Mouse (Mus musculus): ENCODE measurements around the gene Hspa12b. TPM values are rescaled to one million over a fixed set of nuclear protein-coding genes. Genes with fewer than 3 reads are reported as not detected.
A peak's percentile ranks its signal among the peaks of the same experiment; 100 is the strongest.

Hspa12b gene
- polyA plus RNA-seq, 1 experiment from 2014 or later = 0.17 TPM

DNA sequence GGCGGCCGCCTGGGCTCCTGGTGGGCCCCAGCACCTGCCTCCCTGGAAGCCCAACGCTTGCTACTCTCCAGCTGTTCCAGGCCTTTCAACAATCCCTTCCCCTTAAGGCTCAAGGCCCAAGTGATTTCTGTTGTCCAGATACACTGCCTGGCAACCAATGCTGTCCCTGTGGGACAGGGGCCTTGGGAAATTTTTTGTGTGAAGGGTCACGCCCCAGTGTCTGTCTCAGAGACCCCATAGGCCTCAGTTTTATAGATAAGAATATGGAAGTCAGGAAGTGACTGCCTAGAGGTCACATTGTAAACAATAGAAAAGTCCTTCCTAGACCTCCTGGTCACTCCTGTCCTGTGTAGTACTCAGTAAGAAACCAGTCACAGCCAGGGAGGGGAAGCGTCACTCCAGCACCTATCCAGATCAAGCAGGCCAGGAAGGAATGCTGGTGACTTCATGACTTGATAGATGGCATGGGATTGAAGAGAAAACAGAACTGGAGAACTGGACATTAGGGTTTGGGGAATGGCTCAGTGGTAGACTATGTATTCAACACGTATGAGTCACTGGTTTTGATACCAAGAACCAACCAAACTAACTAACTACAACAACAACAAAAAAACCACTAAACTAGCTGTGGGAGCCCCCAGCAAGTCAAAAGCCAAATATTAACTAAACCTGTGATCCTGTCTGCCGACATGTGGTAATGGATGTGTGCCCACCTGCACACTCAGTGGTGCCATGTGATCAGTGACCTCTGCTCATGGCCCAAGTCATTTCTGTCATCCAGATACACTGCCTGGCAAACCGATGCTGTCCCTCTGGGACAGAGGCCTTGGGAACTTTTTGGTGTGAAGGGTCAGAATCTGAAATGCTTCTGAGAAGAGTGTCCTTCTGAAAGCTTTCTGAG, 21.5 kb downstream of the Hspa12b start:
- no peak overlapping the region for H3K27ac ChIP-seq
- H3K4me3 ChIP-seq (ENCODE audit: inconsistent target) = no peak overlapping the region
- peaks cover 75% of the 10 kb centered on the region for H3K36me3 ChIP-seq (ENCODE audit: inconsistent target)
- 90% methylated on average over 8 of the region's 8 CpGs for WGBS (ENCODE audit: missing documents)
- H3K79me2 ChIP-seq (ENCODE audit: inconsistent target) = no peaks in the 10 kb centered on the region

DNA sequence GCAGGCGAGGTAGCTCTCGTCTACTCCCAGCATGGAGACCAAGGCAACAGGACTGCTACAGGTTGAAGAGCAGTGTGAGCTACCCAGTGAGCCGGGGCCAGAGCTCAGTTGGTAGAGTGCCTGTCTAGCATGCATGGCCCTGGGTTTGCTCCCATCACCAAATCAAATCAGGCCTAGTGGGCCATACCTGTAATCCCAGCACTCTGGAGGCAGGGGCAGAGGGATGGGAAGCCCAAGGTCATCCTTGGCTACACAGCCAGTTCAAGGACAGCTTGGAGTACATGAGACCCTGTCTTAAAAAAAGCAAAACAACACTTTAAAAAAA, 22.1 kb downstream of the Hspa12b start:
- Histone ChIP-seq H3K27ac (no peak overlapping the region), H3K79me2 (ENCODE audit: inconsistent target) (no peaks in the 10 kb centered on the region), H3K4me3 (ENCODE audit: inconsistent target) (no peak overlapping the region), H3K36me3 (ENCODE audit: inconsistent target) (peaks cover 75% of the 10 kb centered on the region)
- 100% methylated on average over 3 of the region's 3 CpGs for WGBS (ENCODE audit: missing documents)

DNA sequence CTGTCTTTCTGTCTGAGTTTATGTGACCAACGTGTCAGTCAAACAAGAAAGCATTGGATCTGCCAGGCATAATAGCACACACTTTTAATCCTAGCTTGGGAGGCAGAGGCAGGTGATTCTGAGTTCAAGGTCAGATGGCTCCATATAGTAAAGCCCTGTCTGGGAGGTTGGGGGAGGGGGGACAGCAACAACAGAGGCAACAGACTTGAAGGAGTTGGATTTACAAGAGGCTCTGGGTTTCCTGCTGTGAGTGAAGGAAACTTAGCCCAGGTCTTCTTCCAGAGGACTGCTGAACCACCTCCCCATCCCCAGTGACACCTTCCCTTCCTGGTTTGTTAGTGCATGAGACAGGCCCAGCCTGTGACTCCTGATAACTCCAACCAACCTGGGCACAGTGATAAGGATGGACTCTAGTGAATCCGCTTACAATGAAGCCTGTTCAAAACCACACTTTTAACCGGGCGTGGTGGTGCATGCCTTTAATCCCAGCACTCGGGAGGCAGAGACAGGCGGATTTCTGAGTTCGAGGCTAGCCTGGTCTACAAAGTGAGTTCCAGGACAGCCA, 25.2 kb downstream of the Hspa12b start:
- H3K79me2 ChIP-seq (ENCODE audit: inconsistent target) = 0 out of 2 replicates have a peak, but pooled peaks cover under 1% of the 10 kb centered on the region
- H3K36me3 ChIP-seq (ENCODE audit: inconsistent target) = peaks cover 56% of the 10 kb centered on the region
- H3K27ac ChIP-seq = no peak overlapping the region
- WGBS (ENCODE audit: missing documents) = 100% methylated on average over 3 of the region's 7 CpGs
- no peak overlapping the region for H3K4me3 ChIP-seq (ENCODE audit: inconsistent target)

DNA sequence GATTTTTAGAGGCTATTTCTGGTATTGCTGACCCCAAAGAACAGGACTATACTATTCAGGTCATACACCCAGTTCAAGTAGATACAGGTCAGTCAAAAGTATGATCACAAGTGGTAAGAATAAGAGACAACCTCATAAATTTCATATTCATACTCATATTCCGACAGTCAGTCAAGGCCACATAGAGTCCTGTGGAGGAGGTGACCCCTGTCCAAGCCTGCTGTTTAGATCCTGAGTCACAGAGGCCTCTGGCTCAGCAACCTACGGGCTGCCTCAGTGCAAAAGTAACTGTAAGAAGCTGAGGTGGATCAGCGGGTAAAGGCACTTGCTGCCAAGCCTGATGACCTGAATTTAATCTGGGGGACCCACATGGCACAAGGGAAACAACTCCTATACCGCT, 27.0 kb downstream of the Hspa12b start:
- Histone ChIP-seq H3K79me2 (ENCODE audit: inconsistent target) (peaks cover 17% of the 10 kb centered on the region; the same call in 1 of the 2 replicates), H3K4me3 (ENCODE audit: inconsistent target) (no peak overlapping the region), H3K36me3 (ENCODE audit: inconsistent target) (peaks cover 39% of the 10 kb centered on the region), H3K27ac (no peak overlapping the region)
- 96% methylated on average over 4 of the region's 4 CpGs for WGBS (ENCODE audit: missing documents)

DNA sequence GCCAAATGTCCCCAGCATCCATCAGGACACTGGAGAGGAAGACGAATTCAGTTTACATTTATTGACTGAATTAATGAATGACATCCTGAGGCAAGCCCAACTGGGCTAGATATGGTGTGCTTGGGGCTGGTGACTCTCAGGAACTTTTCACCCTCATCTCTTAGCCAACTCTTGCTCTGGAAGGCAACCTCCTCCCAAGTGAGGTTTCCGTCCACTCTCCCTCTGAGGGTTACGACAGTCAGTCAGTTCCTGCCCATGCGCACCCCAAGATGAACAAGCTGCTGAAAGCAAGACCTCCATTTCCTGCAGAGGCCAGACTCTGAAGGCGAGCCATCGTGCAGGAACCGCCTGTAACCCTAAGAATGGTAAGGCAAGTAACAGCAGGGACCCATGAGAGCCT, 29.9 kb downstream of the Hspa12b start:
- WGBS (ENCODE audit: missing documents) = 57% methylated on average over 7 of the region's 7 CpGs
- Histone ChIP-seq H3K4me3 (ENCODE audit: inconsistent target) (no peak overlapping the region), H3K79me2 (ENCODE audit: inconsistent target) (peaks cover 17% of the 10 kb centered on the region; the same call in 1 of the 2 replicates), H3K27ac (no peak overlapping the region), H3K36me3 (ENCODE audit: inconsistent target) (peaks cover 12% of the 10 kb centered on the region; the same call in 1 of the 2 replicates)

DNA sequence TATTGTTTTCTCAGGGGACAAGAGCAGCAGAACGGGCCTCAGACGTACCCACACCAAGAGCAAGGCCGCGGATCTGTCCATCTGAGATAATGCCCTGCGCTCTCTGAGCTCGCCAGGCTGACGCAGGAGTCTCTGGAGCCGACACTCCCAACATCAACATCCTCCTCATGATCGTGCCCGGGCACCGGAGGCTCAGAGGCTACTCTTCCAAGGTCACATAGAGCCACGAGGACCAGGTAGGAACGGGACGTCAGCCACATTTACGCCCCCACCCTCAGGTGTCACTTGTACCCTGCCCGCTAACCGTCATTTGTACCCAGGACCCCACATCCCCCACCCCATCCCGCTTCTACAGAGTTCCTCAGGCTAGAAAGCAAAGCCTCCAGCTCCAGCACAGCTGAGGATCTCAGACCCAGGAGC, 32.4 kb downstream of the Hspa12b start:
- H3K4me3 ChIP-seq (ENCODE audit: inconsistent target) = peak overlapping the region; percentile 83
- peak overlapping the region; percentile 28; the same call in 1 of the 2 replicates for H3K27ac ChIP-seq
- H3K36me3 ChIP-seq (ENCODE audit: inconsistent target) = no peaks in the 10 kb centered on the region
- 6% methylated on average over 18 of the region's 18 CpGs for WGBS (ENCODE audit: missing documents)
- peaks cover 17% of the 10 kb centered on the region; the same call in 1 of the 2 replicates for H3K79me2 ChIP-seq (ENCODE audit: inconsistent target)

DNA sequence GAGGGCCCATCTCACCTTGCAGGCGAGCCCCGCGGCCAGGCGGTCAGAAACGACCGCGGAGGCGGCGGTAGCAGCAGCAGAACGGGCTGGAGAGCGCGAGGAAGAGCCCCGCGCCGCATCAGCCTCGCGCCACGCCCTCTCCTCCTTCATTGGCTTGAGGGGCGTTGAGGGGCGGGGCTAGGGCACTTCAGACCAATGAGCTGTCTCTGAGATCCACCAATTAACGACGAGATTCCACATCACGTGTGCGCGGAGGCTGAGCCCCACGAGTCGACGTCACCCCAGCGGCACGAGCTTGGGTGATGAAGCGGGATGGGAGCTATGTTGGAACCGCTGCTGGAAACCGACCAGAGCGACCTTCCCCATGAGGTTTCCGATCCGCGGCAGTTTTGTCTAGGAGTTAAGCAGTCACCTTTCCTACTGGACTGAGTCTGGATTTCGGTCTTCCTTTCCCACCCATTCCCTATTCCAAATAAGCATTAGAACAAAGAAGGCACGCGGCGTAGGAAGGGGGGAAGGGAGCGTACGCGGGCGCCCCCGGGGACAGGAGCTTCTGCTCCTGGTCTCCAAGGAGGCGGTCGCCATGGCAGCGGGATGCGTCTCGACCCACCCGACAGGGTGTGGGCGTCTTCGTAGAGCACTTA, 33.0 kb downstream of the Hspa12b start, which contains the start of gene 1700037H04Rik:
1700037H04Rik (minus strand) TSS at position 144 of the 644 bp plus-strand sequence.
- under 1% methylated on average over 54 of the region's 54 CpGs for WGBS (ENCODE audit: missing documents)
- Histone ChIP-seq H3K27ac (peak within 1 kb of the TSS; percentile 52), H3K4me3 (ENCODE audit: inconsistent target) (peak within 1 kb of the TSS; percentile 83), H3K36me3 (ENCODE audit: inconsistent target) (no peaks in the 10 kb centered on the region), H3K79me2 (ENCODE audit: inconsistent target) (peaks cover 17% of the 10 kb centered on the region; the same call in 1 of the 2 replicates)

DNA sequence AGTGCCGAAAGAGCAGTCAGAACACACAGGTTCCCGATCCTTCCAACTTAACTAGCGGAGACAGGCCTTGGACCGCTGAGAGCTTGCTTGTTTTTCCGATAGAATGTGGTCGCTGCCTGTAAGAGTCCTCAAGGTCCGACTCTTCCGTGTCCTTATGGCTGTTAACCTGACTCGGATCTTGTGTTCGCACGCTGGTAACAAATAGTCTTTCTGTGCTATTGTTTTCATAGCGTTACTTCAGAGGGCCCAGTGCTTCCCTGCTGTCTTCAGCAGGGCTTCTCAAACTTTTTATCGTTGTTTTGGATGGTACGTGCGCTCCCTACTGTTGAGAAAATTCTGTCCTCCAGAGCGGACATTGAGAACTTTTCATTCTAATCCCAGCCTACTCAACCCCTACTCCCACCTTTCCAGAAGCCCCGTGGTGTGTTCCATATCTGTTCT, 33.6 kb downstream of the Hspa12b start:
- WGBS (ENCODE audit: missing documents) = 7% methylated on average over 16 of the region's 17 CpGs
- Histone ChIP-seq H3K79me2 (ENCODE audit: inconsistent target) (peaks cover 17% of the 10 kb centered on the region; the same call in 1 of the 2 replicates), H3K27ac (peak overlapping the region; percentile 52), H3K36me3 (ENCODE audit: inconsistent target) (no peaks in the 10 kb centered on the region), H3K4me3 (ENCODE audit: inconsistent target) (peak overlapping the region; percentile 83)

DNA sequence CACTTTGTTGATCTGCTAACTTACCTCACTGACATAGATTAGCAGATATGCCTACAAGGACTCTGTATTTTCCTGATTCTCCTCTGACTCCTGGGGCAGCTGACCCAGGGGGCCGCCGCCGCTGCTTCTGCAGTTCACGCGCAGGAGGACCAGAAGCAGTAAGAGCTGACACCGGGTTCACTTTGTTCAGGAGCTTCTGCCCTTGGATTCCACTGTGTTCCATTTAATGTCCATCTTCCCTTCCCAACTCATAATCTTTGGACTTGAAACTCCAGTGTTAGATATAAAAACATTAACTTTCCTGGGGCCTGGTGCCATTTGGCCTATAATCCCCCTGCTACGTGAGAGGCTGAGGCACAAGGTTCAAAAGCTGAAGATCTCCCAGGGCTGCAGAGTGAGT, 36.8 kb downstream of the Hspa12b start:
- Histone ChIP-seq H3K4me3 (ENCODE audit: inconsistent target) (no peak overlapping the region), H3K36me3 (ENCODE audit: inconsistent target) (no peaks in the 10 kb centered on the region), H3K27ac (no peak overlapping the region), H3K79me2 (ENCODE audit: inconsistent target) (peaks cover under 1% of the 10 kb centered on the region; the same call in 1 of the 2 replicates)
- 93% methylated on average over 7 of the region's 7 CpGs for WGBS (ENCODE audit: missing documents)

DNA sequence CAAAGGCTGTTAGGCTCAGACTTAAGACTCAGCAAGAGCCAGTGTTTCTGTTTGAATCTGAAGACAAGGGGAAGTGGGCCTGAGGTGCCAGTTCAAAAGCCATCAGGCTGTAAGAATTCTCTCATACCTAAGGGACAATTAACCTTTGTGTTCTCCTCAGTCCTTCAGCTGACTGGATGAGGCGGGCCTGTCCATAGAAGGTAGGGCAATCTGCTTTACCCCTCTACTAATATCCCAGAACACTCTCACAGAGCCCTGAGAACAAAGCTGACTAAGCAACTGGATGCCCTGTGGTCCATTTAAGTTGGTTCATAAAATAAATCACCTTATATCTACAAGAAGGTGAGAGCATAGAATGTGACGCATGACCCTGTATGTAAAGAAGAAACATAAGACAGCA, 39.1 kb downstream of the Hspa12b start:
- WGBS (ENCODE audit: missing documents) = 86% methylated on average over 2 of the region's 2 CpGs
- Histone ChIP-seq H3K79me2 (ENCODE audit: inconsistent target) (no peaks in the 10 kb centered on the region), H3K36me3 (ENCODE audit: inconsistent target) (no peaks in the 10 kb centered on the region), H3K4me3 (ENCODE audit: inconsistent target) (no peak overlapping the region), H3K27ac (no peak overlapping the region)

DNA sequence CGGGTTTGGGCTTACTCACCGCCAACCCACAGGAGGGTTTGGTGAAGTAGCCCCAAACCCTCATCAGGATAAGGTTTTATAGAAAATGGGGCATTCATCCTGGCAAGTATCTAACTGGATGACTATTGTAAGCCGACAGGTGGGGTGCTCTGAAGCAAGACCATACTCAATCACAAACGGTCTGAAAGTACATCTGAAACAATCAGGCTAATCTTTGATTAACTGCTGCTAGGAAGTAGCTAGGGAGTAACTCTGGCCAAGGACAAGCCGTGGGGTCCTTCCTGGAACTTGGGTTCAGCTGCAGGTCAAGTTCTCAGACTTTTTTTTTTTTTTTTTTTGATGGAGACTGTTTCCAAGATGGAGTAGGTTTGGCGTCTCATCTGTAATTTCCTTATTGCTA, 40.9 kb downstream of the Hspa12b start:
- H3K27ac ChIP-seq = no peak overlapping the region
- 83% methylated on average over 6 of the region's 6 CpGs for WGBS (ENCODE audit: missing documents)
- no peak overlapping the region for H3K4me3 ChIP-seq (ENCODE audit: inconsistent target)
- no peaks in the 10 kb centered on the region for H3K36me3 ChIP-seq (ENCODE audit: inconsistent target)
- H3K79me2 ChIP-seq (ENCODE audit: inconsistent target) = no peaks in the 10 kb centered on the region

DNA sequence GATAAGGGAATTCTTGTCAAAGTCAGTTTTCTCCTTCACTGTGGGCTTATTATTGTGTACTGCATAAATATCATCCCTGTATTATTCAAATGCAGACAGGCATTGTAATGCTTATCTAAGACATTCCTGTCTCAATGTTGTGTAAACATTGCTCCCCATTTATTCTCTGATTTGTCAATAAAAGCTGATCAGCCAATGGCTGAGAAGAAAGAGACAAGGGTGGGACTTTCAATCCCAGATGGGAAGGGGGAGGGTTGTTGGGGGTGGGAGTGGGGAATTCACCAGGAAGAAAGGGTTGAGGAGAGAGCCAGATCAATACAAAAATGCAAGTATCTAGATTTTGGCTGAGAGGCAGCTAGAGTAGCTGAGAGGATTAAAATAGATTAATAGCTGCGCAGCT, 41.8 kb downstream of the Hspa12b start:
- Histone ChIP-seq H3K4me3 (ENCODE audit: inconsistent target) (no peak overlapping the region), H3K79me2 (ENCODE audit: inconsistent target) (no peaks in the 10 kb centered on the region), H3K36me3 (ENCODE audit: inconsistent target) (no peaks in the 10 kb centered on the region), H3K27ac (no peak overlapping the region)
- WGBS (ENCODE audit: missing documents) = 91% methylated on average over 1 of the region's 1 CpGs

DNA sequence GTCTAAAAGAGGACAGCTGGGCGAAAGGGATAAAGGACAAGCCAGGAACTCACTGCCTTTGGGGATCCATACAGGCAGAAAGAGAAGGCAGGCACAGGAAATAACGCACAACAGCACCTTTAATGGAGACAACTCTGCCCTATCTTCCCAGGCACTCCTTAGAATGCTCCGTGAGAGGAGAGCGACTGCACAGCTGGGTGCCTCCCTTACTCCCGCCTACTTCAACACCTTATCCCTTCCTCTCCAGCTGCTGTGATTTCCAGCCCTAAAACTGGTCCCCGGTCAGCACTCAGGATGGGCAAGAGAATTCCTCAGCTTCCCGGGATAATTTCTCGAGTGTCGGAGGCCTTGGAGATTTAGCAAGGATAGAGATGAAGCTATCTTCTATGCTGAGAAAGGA, 43.9 kb downstream of the Hspa12b start:
- 57% methylated on average over 9 of the region's 9 CpGs for WGBS (ENCODE audit: missing documents)
- no peaks in the 10 kb centered on the region for H3K36me3 ChIP-seq (ENCODE audit: inconsistent target)
- H3K79me2 ChIP-seq (ENCODE audit: inconsistent target) = no peaks in the 10 kb centered on the region
- no peak overlapping the region for H3K4me3 ChIP-seq (ENCODE audit: inconsistent target)
- H3K27ac ChIP-seq = no peak overlapping the region

DNA sequence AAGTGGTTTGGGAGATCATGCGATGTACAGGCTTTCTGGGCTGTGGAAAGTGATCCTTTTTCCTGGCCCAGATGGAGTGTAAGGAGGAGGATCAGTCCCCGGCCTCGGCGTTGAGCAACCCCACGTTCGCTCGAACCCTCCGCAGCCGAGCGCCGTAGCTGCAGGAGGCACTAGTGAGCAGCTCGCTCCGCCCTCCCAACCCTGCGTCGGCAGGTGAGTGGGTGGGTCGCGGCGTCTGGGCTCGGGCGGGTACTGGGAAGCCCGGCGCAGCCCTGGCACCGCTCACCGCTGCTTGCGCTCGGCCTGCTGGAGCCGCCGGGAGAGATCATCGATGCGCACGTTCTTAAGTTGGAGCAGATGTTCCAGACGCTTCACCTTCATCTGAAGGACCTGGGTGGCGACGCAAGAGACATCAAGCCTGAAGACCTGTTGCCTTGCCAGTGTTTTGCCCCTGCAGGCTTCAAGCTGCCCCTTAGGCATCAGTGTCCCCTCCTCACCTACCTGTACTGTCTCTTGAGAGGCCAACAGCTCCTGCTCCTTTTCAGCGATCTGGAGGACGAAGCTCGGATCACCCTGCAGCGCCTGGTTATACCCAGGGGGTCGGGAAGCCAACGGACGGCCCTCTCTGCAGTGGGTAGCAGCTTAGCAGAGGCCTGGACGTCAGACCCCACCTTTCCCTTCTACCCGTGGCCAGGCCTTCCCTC, 44.5 kb downstream of the Hspa12b start:
- H3K36me3 ChIP-seq (ENCODE audit: inconsistent target) = no peaks in the 10 kb centered on the region; the same call in 1 of the 2 replicates
- H3K79me2 ChIP-seq (ENCODE audit: inconsistent target) = 0 out of 2 replicates have a peak, but pooled peaks cover 2% of the 10 kb centered on the region
- H3K4me3 ChIP-seq (ENCODE audit: inconsistent target) = no peak overlapping the region
- 28% methylated on average over 42 of the region's 43 CpGs for WGBS (ENCODE audit: missing documents)
- H3K27ac ChIP-seq = no peak overlapping the region
